Mouse (Mus musculus) testis, adult 2 months (tissue): Measurements from ENCODE around the gene Ly75.

Experiments
- CTCF ChIP-seq: fragments of 200-500 bp; IDR thresholded peaks from 2 replicates; pipeline ENCODE4 v1.5.1; 2012; ENCODE audit warnings: low read depth, mild to moderate bottlenecking, inconsistent platforms, low read length, moderate library complexity; ENCODE audit not compliant: control insufficient read depth, insufficient read depth, insufficient replicate concordance
- POLR2A ChIP-seq: fragments of 200-500 bp; IDR thresholded peaks from 2 replicates; pipeline ENCODE4 v1.6.1; 2012; ENCODE audit warnings: low read depth, mild to moderate bottlenecking, inconsistent platforms, low read length, moderate library complexity; ENCODE audit not compliant: control insufficient read depth

- TF ChIP-seq CTCF, result no peak
- no peak for TF ChIP-seq POLR2A
Measured at GRCm38 (mm10) chr2:60413006-60413650, 30.0 kb upstream of the Ly75 start.
